Mouse (Mus musculus) midbrain, embryonic 15.5 days (tissue): Measurements from ENCODE around the gene Zbtb37. TPM values are rescaled to one million over a fixed set of nuclear protein-coding genes. Genes with fewer than 3 reads are reported as not detected.

Experiments
- ATAC-seq: fragments of 200-750 bp; cut with Nextera tagmentation; replicated peaks from 2 replicates; pipeline ENCODE4 v1.8.0; 2017; ENCODE audit warnings: moderate TSS enrichment
- H3K27ac ChIP-seq: fragments of 300-500 bp; sonication (generic); 2 replicates; pipeline ENCODE4 v1.5.1; 2015; ENCODE audit warnings: mild to moderate bottlenecking, inconsistent platforms
- H3K27me3 ChIP-seq: fragments of 300-500 bp; sonication (generic); replicated peaks from 2 replicates; pipeline ENCODE4 v1.6.1; 2015; ENCODE audit warnings: inconsistent platforms
- H3K36me3 ChIP-seq: fragments of 300-500 bp; sonication (generic); replicated peaks from 2 replicates; pipeline ENCODE4 v1.6.1; 2015; ENCODE audit warnings: inconsistent platforms
- H3K4me1 ChIP-seq: fragments of 300-500 bp; sonication (generic); 2 replicates; pipeline ENCODE4 v1.6.1; 2015; ENCODE audit warnings: inconsistent platforms
- H3K4me2 ChIP-seq: fragments of 300-500 bp; sonication (generic); 2 replicates; pipeline ENCODE4 v1.6.1; 2015; ENCODE audit warnings: inconsistent platforms, mild to moderate bottlenecking, moderate library complexity
- H3K4me3 ChIP-seq: fragments of 300-500 bp; sonication (generic); 2 replicates; pipeline ENCODE4 v1.5.1; 2015; ENCODE audit warnings: mild to moderate bottlenecking, inconsistent platforms
- H3K9ac ChIP-seq: fragments of 300-500 bp; sonication (generic); 2 replicates; pipeline ENCODE4 v1.6.1; 2015; ENCODE audit warnings: mild to moderate bottlenecking, inconsistent platforms
- H3K9me3 ChIP-seq: fragments of 300-500 bp; sonication (generic); 2 replicates; pipeline ENCODE4 v1.6.1; 2016; ENCODE audit warnings: inconsistent platforms
- WGBS: fragments of 180-500 bp; shearing (Covaris S2); methylation state at CpG from one replicate; pipeline ENCODE4 v1.1.7; 2015; ENCODE audit warnings: mixed read lengths; 5-methylcytosine and 5-hydroxymethylcytosine counted together
- polyA plus RNA-seq: library from polyadenylated mRNA; unstranded; fragments of >200 nt; fragmentation: Nextera tagmentation; extraction: Ambion mirVana; gene quantifications from 2 replicates; pipeline ENCODE4 v1.2.1, GENCODE M21; 2015

Gene Zbtb37
- 14.1 and 15.3 TPM in 2 replicates for polyA plus RNA-seq

GRCm38 (mm10) chr1:161034435-161035280 lies at the start of gene Zbtb37:
TSS of gene Zbtb37 (minus strand) at chr1:161034849.
- peaks cover 26% of the 10 kb centered on the region; the same call in 1 of the 2 replicates for H3K36me3 ChIP-seq
- peak within 1 kb of the TSS; percentile 95 for H3K9ac ChIP-seq
- WGBS, result under 1% methylated on average over 69 of the region's 76 CpGs
- peak; percentile 96 for ATAC-seq
- H3K4me3 ChIP-seq, result peak within 1 kb of the TSS; percentile 95
- peak within 1 kb of the TSS; percentile 91 for H3K27ac ChIP-seq
- no peaks in the 10 kb centered on the region for H3K9me3 ChIP-seq
- H3K4me2 ChIP-seq, result peak within 1 kb of the TSS; percentile 75
- H3K4me1 ChIP-seq, result peaks cover 44% of the 10 kb centered on the region
- no peaks in the 10 kb centered on the region for H3K27me3 ChIP-seq

- no peak overlapping the region for H3K4me2 ChIP-seq
- H3K36me3 ChIP-seq, result no peaks in the 10 kb centered on the region
- no peak overlapping the region for H3K27ac ChIP-seq
- no peaks in the 10 kb centered on the region for H3K27me3 ChIP-seq
- whole genome bisulfite sequencing, result 96% methylated on average over 3 of the region's 3 CpGs
- H3K4me1 ChIP-seq, result peaks cover 19% of the 10 kb centered on the region
- no peak overlapping the region for H3K9ac ChIP-seq
- H3K4me3 ChIP-seq, result no peak overlapping the region
- no peaks in the 10 kb centered on the region for H3K9me3 ChIP-seq
- no peak for ATAC-seq
Observed at GRCm38 (mm10) chr1:161077243-161077642, 42.6 kb upstream of the Zbtb37 start.

- H3K27ac ChIP-seq, result no peak overlapping the region
- H3K4me2 ChIP-seq, result no peak overlapping the region
- H3K36me3 ChIP-seq, result no peaks in the 10 kb centered on the region
- no peak overlapping the region for H3K4me3 ChIP-seq
- H3K27me3 ChIP-seq, result no peaks in the 10 kb centered on the region
- H3K4me1 ChIP-seq, result peaks cover 29% of the 10 kb centered on the region
- ATAC-seq, result no peak
- 92% methylated on average over 6 of the region's 6 CpGs for WGBS
- H3K9me3 ChIP-seq, result no peaks in the 10 kb centered on the region
- no peak overlapping the region for H3K9ac ChIP-seq
Observed at GRCm38 (mm10) chr1:161076238-161076637, 41.6 kb upstream of the Zbtb37 start.

- no peak overlapping the region for H3K27ac ChIP-seq
- H3K27me3 ChIP-seq, result no peaks in the 10 kb centered on the region
- peak overlapping the region; percentile 67 for H3K4me3 ChIP-seq
- WGBS, result under 1% methylated on average over 12 of the region's 12 CpGs
- no peak for ATAC-seq
- H3K9me3 ChIP-seq, result no peaks in the 10 kb centered on the region
- H3K4me2 ChIP-seq, result peak overlapping the region; percentile 67
- H3K4me1 ChIP-seq, result peaks cover 44% of the 10 kb centered on the region
- no peaks in the 10 kb centered on the region for H3K36me3 ChIP-seq
- H3K9ac ChIP-seq, result peak overlapping the region; percentile 56
Observed at GRCm38 (mm10) chr1:161071272-161071620, 36.6 kb upstream of the Zbtb37 start.

GRCm38 (mm10) chr1:161070352-161071271 lies 36.0 kb upstream of the Zbtb37 start, which contains the start of the genes Dars2 and Cenpl:
TSS of gene Dars2 (minus strand) at chr1:161070658.
TSS of gene Cenpl (plus strand) at chr1:161070713.
- H3K27me3 ChIP-seq, result no peaks in the 10 kb centered on the region
- peak within 1 kb of the TSS; percentile 77 for H3K27ac ChIP-seq
- no peaks in the 10 kb centered on the region for H3K36me3 ChIP-seq
- H3K9me3 ChIP-seq, result no peaks in the 10 kb centered on the region
- H3K9ac ChIP-seq, result peak within 1 kb of the TSS; percentile 74
- H3K4me3 ChIP-seq, result peak within 1 kb of the TSS; percentile 67
- ATAC-seq, result peak; percentile 99
- under 1% methylated on average over 57 of the region's 57 CpGs for WGBS
- H3K4me1 ChIP-seq, result peaks cover 44% of the 10 kb centered on the region
- peak within 1 kb of the TSS; percentile 88 for H3K4me2 ChIP-seq

- Histone ChIP-seq H3K4me3 (no peak overlapping the region), H3K9ac (no peak overlapping the region), H3K27me3 (no peaks in the 10 kb centered on the region), H3K4me2 (no peak overlapping the region), H3K9me3 (no peaks in the 10 kb centered on the region), H3K4me1 (0 out of 2 replicates have a peak, but pooled peaks cover 3% of the 10 kb centered on the region), H3K27ac (no peak overlapping the region), H3K36me3 (0 out of 2 replicates have a peak, but pooled peaks cover 4% of the 10 kb centered on the region)
- ATAC-seq, result no peak
- 94% methylated on average over 1 of the region's 1 CpGs for WGBS
Observed at GRCm38 (mm10) chr1:161063351-161063750, 28.7 kb upstream of the Zbtb37 start.

GRCm38 (mm10) chr1:161057164-161057563 lies 22.5 kb upstream of the Zbtb37 start:
- Histone ChIP-seq H3K36me3 (peaks cover 18% of the 10 kb centered on the region; the same call in 1 of the 2 replicates), H3K9ac (no peak overlapping the region), H3K27ac (no peak overlapping the region), H3K9me3 (no peaks in the 10 kb centered on the region), H3K4me3 (no peak overlapping the region), H3K27me3 (no peaks in the 10 kb centered on the region), H3K4me1 (no peaks in the 10 kb centered on the region), H3K4me2 (no peak overlapping the region)
- ATAC-seq, result no peak
- WGBS, result 98% methylated on average over 1 of the region's 1 CpGs

- no peak overlapping the region for H3K4me3 ChIP-seq
- H3K27me3 ChIP-seq, result no peaks in the 10 kb centered on the region
- no peaks in the 10 kb centered on the region for H3K4me1 ChIP-seq
- H3K36me3 ChIP-seq, result peaks cover 30% of the 10 kb centered on the region; the same call in 1 of the 2 replicates
- H3K9ac ChIP-seq, result no peak overlapping the region
- ATAC-seq, result no peak
- no peak overlapping the region for H3K4me2 ChIP-seq
- WGBS, result 89% methylated on average over 3 of the region's 3 CpGs
- no peaks in the 10 kb centered on the region for H3K9me3 ChIP-seq
- H3K27ac ChIP-seq, result no peak overlapping the region
Observed at GRCm38 (mm10) chr1:161046972-161047371, 12.3 kb upstream of the Zbtb37 start.

GRCm38 (mm10) chr1:161041261-161042020 lies 6.8 kb upstream of the Zbtb37 start:
- peaks cover 38% of the 10 kb centered on the region; the same call in 1 of the 2 replicates for H3K36me3 ChIP-seq
- no peak overlapping the region for H3K9ac ChIP-seq
- no peaks in the 10 kb centered on the region for H3K9me3 ChIP-seq
- no peaks in the 10 kb centered on the region for H3K27me3 ChIP-seq
- WGBS, result 90% methylated on average over 7 of the region's 7 CpGs
- ATAC-seq, result no peak
- no peak overlapping the region for H3K4me2 ChIP-seq
- H3K4me3 ChIP-seq, result no peak overlapping the region
- H3K27ac ChIP-seq, result no peak overlapping the region
- peaks cover 25% of the 10 kb centered on the region for H3K4me1 ChIP-seq

- Histone ChIP-seq H3K4me3 (no peak overlapping the region), H3K4me1 (peaks cover 28% of the 10 kb centered on the region), H3K9me3 (no peaks in the 10 kb centered on the region), H3K9ac (no peak overlapping the region), H3K27ac (no peak overlapping the region), H3K4me2 (no peak overlapping the region), H3K27me3 (no peaks in the 10 kb centered on the region), H3K36me3 (peaks cover 33% of the 10 kb centered on the region; the same call in 1 of the 2 replicates)
- no peak for ATAC-seq
Observed at GRCm38 (mm10) chr1:161040855-161041254, 6.2 kb upstream of the Zbtb37 start.

GRCm38 (mm10) chr1:161040426-161040770 lies 5.7 kb upstream of the Zbtb37 start:
- no peak overlapping the region for H3K9ac ChIP-seq
- no peak for ATAC-seq
- H3K4me3 ChIP-seq, result no peak overlapping the region
- H3K27me3 ChIP-seq, result no peaks in the 10 kb centered on the region
- peaks cover 28% of the 10 kb centered on the region for H3K4me1 ChIP-seq
- 55% methylated on average over 1 of the region's 1 CpGs for WGBS
- peaks cover 28% of the 10 kb centered on the region; the same call in 1 of the 2 replicates for H3K36me3 ChIP-seq
- H3K4me2 ChIP-seq, result no peak overlapping the region
- no peaks in the 10 kb centered on the region for H3K9me3 ChIP-seq
- H3K27ac ChIP-seq, result peak overlapping the region; percentile 35
